Mouse (Mus musculus) testis, adult 2 months (tissue): ENCODE data around the gene 4930402K13Rik.
"Not testable (repeated sequence)": the region's sequence is repeated elsewhere in the genome, so short reads cannot be mapped to it uniquely, and the experiment has no call there.

ENCODE experiments used
- CTCF ChIP-seq: fragments of 200-500 bp; IDR thresholded peaks from 2 replicates; pipeline ENCODE4 v1.5.1; 2012; ENCODE audit warnings: low read depth, mild to moderate bottlenecking, inconsistent platforms, low read length, moderate library complexity; ENCODE audit not compliant: control insufficient read depth, insufficient read depth, insufficient replicate concordance
- POLR2A ChIP-seq: fragments of 200-500 bp; IDR thresholded peaks from 2 replicates; pipeline ENCODE4 v1.6.1; 2012; ENCODE audit warnings: low read depth, mild to moderate bottlenecking, inconsistent platforms, low read length, moderate library complexity; ENCODE audit not compliant: control insufficient read depth

DNA sequence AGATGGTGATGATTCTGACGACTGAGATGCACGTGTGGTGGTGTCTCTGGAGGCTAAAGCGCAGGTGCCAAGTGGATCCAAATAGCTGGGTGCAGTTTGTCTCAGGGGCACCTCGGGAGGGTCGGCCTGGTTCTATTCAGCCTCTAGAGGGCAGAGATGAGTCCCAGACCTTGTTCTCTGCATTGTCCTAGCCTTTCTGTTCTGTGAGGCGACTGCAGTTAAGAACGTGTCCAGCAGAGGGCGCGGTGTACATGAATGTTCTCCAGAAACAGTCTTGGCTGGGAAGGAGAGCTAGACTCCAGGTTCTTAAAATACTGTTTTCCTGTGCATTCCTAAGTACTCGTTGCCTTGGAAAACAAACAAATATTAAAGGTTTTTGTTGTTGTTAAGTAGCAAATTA lies 26.7 kb upstream of the 4930402K13Rik start:
- not testable (repeated sequence) for TF ChIP-seq POLR2A, CTCF
